30 mouse cellular contexts compared by ENCODE assay signal in genomic region chr10:13675033-13675379, GRCm38 (mm10).
DNase-seq lines count a peak whose midpoint lies in the region; ATAC-seq lines count a peak whose summit lies in the region.
"Had no signal": no experiment of that assay in that cellular context is flagged by ENCODE, and none has a peak within 500 bp of the region (broad histone marks: within the 10 kb centered on the region; RNA-seq: fewer than 3 reads in every experiment).

No protein-coding gene starts in this region.

- H3K4me2 ChIP-seq in hindbrain, embryonic 13.5 days: no peak overlapping the region
- H3K4me2 ChIP-seq in midbrain, embryonic 13.5 days (replicated peaks): no peak overlapping the region
- H3K4me2 ChIP-seq in forebrain, embryonic 16.5 days (ENCODE audit: low read length): no peak overlapping the region
- H3K4me2 ChIP-seq in kidney, embryonic 14.5 days (replicated peaks; ENCODE audit: low read depth, low read length): no peak overlapping the region
- H3K4me2 ChIP-seq: heart, embryonic 11.5 days; neural tube, embryonic 13.5 days had no signal

- H3K4me3 ChIP-seq in hindbrain, embryonic 13.5 days: no peak overlapping the region
- no peak overlapping the region for H3K4me3 ChIP-seq in hindbrain, embryonic 10.5 days
- H3K4me3 ChIP-seq in midbrain, embryonic 13.5 days (replicated peaks): no peak overlapping the region
- H3K4me3 ChIP-seq in midbrain, embryonic 10.5 days: no peak overlapping the region
- no peak overlapping the region for H3K4me3 ChIP-seq in forebrain, embryonic 16.5 days (replicated peaks; ENCODE audit: low read length)
- H3K4me3 ChIP-seq in kidney, embryonic 14.5 days (ENCODE audit: low read length): no peak overlapping the region
- H3K4me3 ChIP-seq: erythroblast, embryonic 14.5 days; gastrocnemius, adult 2 months; myocyte; neural tube, embryonic 13.5 days had no signal

- no peaks in the 10 kb centered on the region for H3K9me3 ChIP-seq in hindbrain, embryonic 13.5 days
- no peaks in the 10 kb centered on the region for H3K9me3 ChIP-seq in hindbrain, embryonic 10.5 days
- H3K9me3 ChIP-seq in midbrain, embryonic 13.5 days: no peaks in the 10 kb centered on the region
- H3K9me3 ChIP-seq in midbrain, embryonic 10.5 days (replicated peaks): no peaks in the 10 kb centered on the region
- no peaks in the 10 kb centered on the region for H3K9me3 ChIP-seq in forebrain, embryonic 16.5 days (ENCODE audit: control insufficient read depth, low read length)
- no peaks in the 10 kb centered on the region for H3K9me3 ChIP-seq in kidney, embryonic 14.5 days (ENCODE audit: control insufficient read depth, low read length)
- H3K9me3 ChIP-seq: neural tube, embryonic 13.5 days had no signal

- peak overlapping the region; percentile 58; the same call in 1 of the 2 replicates for H3K27ac ChIP-seq in hindbrain, embryonic 13.5 days
- H3K27ac ChIP-seq in hindbrain, embryonic 10.5 days: no peak overlapping the region
- H3K27ac ChIP-seq in midbrain, embryonic 13.5 days: no peak overlapping the region
- no peak overlapping the region for H3K27ac ChIP-seq in midbrain, embryonic 10.5 days (replicated peaks)
- H3K27ac ChIP-seq in forebrain, embryonic 16.5 days (ENCODE audit: low read length): peak overlapping the region; percentile 20
- H3K27ac ChIP-seq in kidney, embryonic 14.5 days (ENCODE audit: low read depth, low read length): no peak overlapping the region
- H3K27ac ChIP-seq: gastrocnemius, adult 2 months; liver, embryonic 14.5 days had no signal

- peak; percentile 39; the same call in 1 of the 2 replicates for ATAC-seq in hindbrain, embryonic 13.5 days (ENCODE audit: low FRiP score)
- 0 out of 2 replicates have a peak, but pooled peaks have one; percentile 27 for ATAC-seq in midbrain, embryonic 13.5 days
- peak; percentile 72 for ATAC-seq in forebrain, embryonic 16.5 days
- no peak for ATAC-seq in kidney, embryonic 14.5 days (ENCODE audit: low FRiP score, low TSS enrichment)
- ATAC-seq: intestine, embryonic 16.5 days had no signal

- H3K4me1 ChIP-seq in hindbrain, embryonic 13.5 days (replicated peaks): 0 out of 2 replicates have a peak, but pooled peaks cover 5% of the 10 kb centered on the region
- H3K4me1 ChIP-seq in hindbrain, embryonic 10.5 days (replicated peaks): 0 out of 2 replicates have a peak, but pooled peaks cover 11% of the 10 kb centered on the region
- peaks cover 9% of the 10 kb centered on the region; the same call in 1 of the 2 replicates for H3K4me1 ChIP-seq in midbrain, embryonic 13.5 days (replicated peaks)
- peaks cover 10% of the 10 kb centered on the region for H3K4me1 ChIP-seq in midbrain, embryonic 10.5 days
- peaks cover 13% of the 10 kb centered on the region for H3K4me1 ChIP-seq in forebrain, embryonic 16.5 days (replicated peaks; ENCODE audit: control insufficient read depth, insufficient read depth, low read length)
- no peaks in the 10 kb centered on the region for H3K4me1 ChIP-seq in kidney, embryonic 14.5 days (ENCODE audit: control insufficient read depth, insufficient read depth, low read length)
- H3K4me1 ChIP-seq: neural tube, embryonic 13.5 days had no signal

- H3K36me3 ChIP-seq in hindbrain, embryonic 13.5 days: peaks cover 4% of the 10 kb centered on the region
- no peaks in the 10 kb centered on the region for H3K36me3 ChIP-seq in hindbrain, embryonic 10.5 days
- H3K36me3 ChIP-seq in midbrain, embryonic 13.5 days: no peaks in the 10 kb centered on the region
- no peaks in the 10 kb centered on the region for H3K36me3 ChIP-seq in midbrain, embryonic 10.5 days
- H3K36me3 ChIP-seq in forebrain, embryonic 16.5 days (ENCODE audit: control insufficient read depth, insufficient read depth): no peaks in the 10 kb centered on the region
- no peaks in the 10 kb centered on the region for H3K36me3 ChIP-seq in kidney, embryonic 14.5 days (ENCODE audit: control insufficient read depth, insufficient read depth, low read length)
- H3K36me3 ChIP-seq: neural tube, embryonic 13.5 days had no signal

- WGBS in hindbrain, embryonic 13.5 days: 69% methylated on average over 3 of the region's 3 CpGs
- WGBS in hindbrain, embryonic 10.5 days: 86% methylated on average over 3 of the region's 3 CpGs
- 65% methylated on average over 3 of the region's 3 CpGs for WGBS in midbrain, embryonic 13.5 days
- WGBS in midbrain, embryonic 10.5 days: 79% methylated on average over 3 of the region's 3 CpGs
- WGBS in forebrain, embryonic 16.5 days: 39% methylated on average over 3 of the region's 3 CpGs
- 89% methylated on average over 3 of the region's 3 CpGs for WGBS in kidney, embryonic 14.5 days

- H3K27me3 ChIP-seq in hindbrain, embryonic 13.5 days: no peaks in the 10 kb centered on the region
- no peaks in the 10 kb centered on the region for H3K27me3 ChIP-seq in hindbrain, embryonic 10.5 days (ENCODE audit: insufficient read depth, poor library complexity, severe bottlenecking)
- no peaks in the 10 kb centered on the region for H3K27me3 ChIP-seq in midbrain, embryonic 13.5 days
- H3K27me3 ChIP-seq in midbrain, embryonic 10.5 days (ENCODE audit: low read depth, poor library complexity, severe bottlenecking): no peaks in the 10 kb centered on the region
- H3K27me3 ChIP-seq in forebrain, embryonic 16.5 days (replicated peaks; ENCODE audit: control insufficient read depth, insufficient read depth, low read length): no peaks in the 10 kb centered on the region
- H3K27me3 ChIP-seq in kidney, embryonic 14.5 days (ENCODE audit: control insufficient read depth, insufficient read depth, low read length): no peaks in the 10 kb centered on the region
- H3K27me3 ChIP-seq: CH12.LX; neural tube, embryonic 13.5 days had no signal

- no peak overlapping the region for H3K9ac ChIP-seq in hindbrain, embryonic 13.5 days
- no peak overlapping the region for H3K9ac ChIP-seq in midbrain, embryonic 13.5 days (replicated peaks)
- no peak overlapping the region for H3K9ac ChIP-seq in forebrain, embryonic 16.5 days (replicated peaks; ENCODE audit: low read depth, low read length)
- no peak overlapping the region for H3K9ac ChIP-seq in kidney, embryonic 14.5 days (ENCODE audit: low read depth, low read length)
- H3K9ac ChIP-seq: liver, embryonic 14.5 days; neural tube, embryonic 13.5 days had no signal

- no peak for DNase-seq in hindbrain, embryonic 10.5 days (ENCODE audit: low spot score)
- DNase-seq in midbrain, embryonic 10.5 days (ENCODE audit: low spot score): no peak
- DNase-seq in left cerebral cortex, postnatal 10 days (ENCODE audit: extremely low spot score in 1 of 2, low spot score in 2 of 2): no peak
- DNase-seq: adrenal gland, adult 8-10 months; B cell, adult 2 months; cerebellum, adult 2 months; cerebellum, postnatal 14 days; gastrocnemius, adult 2 months; gastrocnemius, postnatal 36 days; heart, adult 18-20 months; heart, postnatal 36 days; kidney, adult 8-10 months; kidney, postnatal 10 days; liver; lung, adult 2 months; lung, postnatal 10 days; retina, postnatal 1 day; right cerebral cortex, postnatal 14 days; thymus, postnatal 14 days had no signal

- intact Hi-C loops in left cerebral cortex, postnatal 10 days (cut with DNase I): no loop called here

Comparison
In these comparisons a context has a peak if more than half of its experiments do, and no peak if none do; other contexts are left out.
1. H3K27ac ChIP-seq: peak in hindbrain, embryonic 13.5 days (single experiment) and forebrain, embryonic 16.5 days (single experiment); none in hindbrain, embryonic 10.5 days (single experiment), midbrain, embryonic 13.5 days (single experiment), midbrain, embryonic 10.5 days (single experiment) and kidney, embryonic 14.5 days (single experiment).